Mouse (Mus musculus) heart, postnatal 0 days (tissue): ENCODE measurements around the gene Ypel2.

Experiments used
- CTCF ChIP-seq: IDR thresholded peaks from 2 replicates; pipeline ENCODE4 v1.5.1; 2016; ENCODE audit warnings: antibody characterized with exemption, control low read depth, low read depth
- EP300 ChIP-seq: IDR thresholded peaks from 2 replicates; pipeline ENCODE4 v1.6.1; 2016; ENCODE audit warnings: antibody characterized with exemption, low read depth

DNA sequence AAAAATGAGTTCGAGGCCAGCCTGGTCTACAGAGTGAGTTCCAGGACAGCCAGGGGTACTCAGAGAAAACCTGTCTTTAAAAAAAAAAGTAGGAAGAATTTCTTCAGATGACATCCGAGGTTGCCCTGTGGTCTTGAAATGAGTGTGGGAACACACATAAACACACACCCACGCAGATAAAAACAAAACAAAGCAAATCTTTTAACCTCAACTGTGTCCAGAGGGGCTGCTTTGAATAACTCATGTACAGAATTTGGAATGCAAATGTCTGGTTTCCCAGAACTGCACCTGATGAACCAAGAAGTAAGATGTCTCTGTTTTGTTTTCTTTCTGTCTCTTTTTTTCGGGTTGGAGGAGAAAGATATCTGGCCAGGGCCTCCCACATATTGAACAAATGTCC, 83.3 kb downstream of the Ypel2 start:
- TF ChIP-seq CTCF: no peak
- no peak for TF ChIP-seq EP300
